Mouse (Mus musculus): ENCODE results near the gene Fyco1. TPM values are rescaled to one million over a fixed set of nuclear protein-coding genes. Genes with fewer than 3 reads are reported as not detected.

Fyco1 gene
- polyA plus RNA-seq, 1 experiment from 2014 or later: 19.7 TPM

GRCm38 (mm10) chr9:123769532-123769931, 82.2 kb downstream of the Fyco1 start:
- no peak overlapping the region for H3K9ac ChIP-seq (replicated peaks; ENCODE audit: low read depth, low read length)
- H3K27ac ChIP-seq (ENCODE audit: low read length): no peak overlapping the region
- H3K4me2 ChIP-seq (replicated peaks; ENCODE audit: low read depth, low read length): no peak overlapping the region
- WGBS: 45% methylated on average over 6 of the region's 6 CpGs
- no peaks in the 10 kb centered on the region for H3K4me1 ChIP-seq (ENCODE audit: control insufficient read depth, insufficient read depth, low read length)
- H3K27me3 ChIP-seq (ENCODE audit: control insufficient read depth, insufficient read depth, low read length): no peaks in the 10 kb centered on the region
- no peak for ATAC-seq (ENCODE audit: insufficient number of reproducible peaks, insufficient read depth, low FRiP score, low read depth)
- no peaks in the 10 kb centered on the region for H3K36me3 ChIP-seq (ENCODE audit: control insufficient read depth, insufficient read depth, low read length)
- no peaks in the 10 kb centered on the region for H3K9me3 ChIP-seq (ENCODE audit: control insufficient read depth, low read depth, low read length)
- H3K4me3 ChIP-seq (ENCODE audit: low read depth, low read length): no peak overlapping the region

DNA sequence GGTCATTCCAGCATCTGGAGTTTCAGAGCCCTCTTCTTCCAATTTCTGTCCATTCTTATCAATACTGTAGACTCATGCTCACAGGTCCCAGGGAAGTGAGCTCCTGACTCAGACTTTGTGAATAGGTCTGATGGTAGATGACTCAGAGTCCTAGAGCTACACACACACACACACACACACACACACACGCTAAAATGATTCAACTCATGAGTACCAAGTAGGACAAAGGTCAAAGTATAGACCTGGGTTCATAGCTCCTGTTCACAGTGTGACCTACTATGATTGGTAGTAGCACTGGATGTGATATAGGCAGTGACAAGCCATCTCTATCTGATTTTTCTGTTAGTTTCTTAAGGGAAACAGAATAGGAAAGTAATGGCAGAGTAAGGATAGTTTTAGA, 83.3 kb downstream of the Fyco1 start:
- WGBS: 81% methylated on average over 1 of the region's 1 CpGs
- Histone ChIP-seq H3K27ac (ENCODE audit: low read length) (no peak overlapping the region), H3K9me3 (ENCODE audit: control insufficient read depth, low read depth, low read length) (no peaks in the 10 kb centered on the region), H3K27me3 (ENCODE audit: control insufficient read depth, insufficient read depth, low read length) (no peaks in the 10 kb centered on the region), H3K36me3 (ENCODE audit: control insufficient read depth, insufficient read depth, low read length) (no peaks in the 10 kb centered on the region), H3K9ac (replicated peaks; ENCODE audit: low read depth, low read length) (no peak overlapping the region), H3K4me2 (replicated peaks; ENCODE audit: low read depth, low read length) (no peak overlapping the region), H3K4me3 (ENCODE audit: low read depth, low read length) (no peak overlapping the region), H3K4me1 (ENCODE audit: control insufficient read depth, insufficient read depth, low read length) (no peaks in the 10 kb centered on the region)
- ATAC-seq (ENCODE audit: insufficient number of reproducible peaks, insufficient read depth, low FRiP score, low read depth): no peak

GRCm38 (mm10) chr9:123766996-123767395, 84.7 kb downstream of the Fyco1 start:
- H3K4me3 ChIP-seq (ENCODE audit: low read depth, low read length): no peak overlapping the region
- H3K4me2 ChIP-seq (replicated peaks; ENCODE audit: low read depth, low read length): no peak overlapping the region
- H3K4me1 ChIP-seq (ENCODE audit: control insufficient read depth, insufficient read depth, low read length): no peaks in the 10 kb centered on the region
- no peaks in the 10 kb centered on the region for H3K36me3 ChIP-seq (ENCODE audit: control insufficient read depth, insufficient read depth, low read length)
- no peaks in the 10 kb centered on the region for H3K9me3 ChIP-seq (ENCODE audit: control insufficient read depth, low read depth, low read length)
- no peak for ATAC-seq (ENCODE audit: insufficient number of reproducible peaks, insufficient read depth, low FRiP score, low read depth)
- no peak overlapping the region for H3K9ac ChIP-seq (replicated peaks; ENCODE audit: low read depth, low read length)
- WGBS: 81% methylated on average over 3 of the region's 3 CpGs
- H3K27ac ChIP-seq (ENCODE audit: low read length): no peak overlapping the region
- H3K27me3 ChIP-seq (ENCODE audit: control insufficient read depth, insufficient read depth, low read length): no peaks in the 10 kb centered on the region

GRCm38 (mm10) chr9:123763771-123764170, 87.9 kb downstream of the Fyco1 start:
- H3K9me3 ChIP-seq (ENCODE audit: control insufficient read depth, low read depth, low read length): no peaks in the 10 kb centered on the region
- no peak overlapping the region for H3K27ac ChIP-seq (ENCODE audit: low read length)
- no peaks in the 10 kb centered on the region for H3K36me3 ChIP-seq (ENCODE audit: control insufficient read depth, insufficient read depth, low read length)
- H3K4me1 ChIP-seq (ENCODE audit: control insufficient read depth, insufficient read depth, low read length): no peaks in the 10 kb centered on the region
- H3K9ac ChIP-seq (replicated peaks; ENCODE audit: low read depth, low read length): no peak overlapping the region
- no peak overlapping the region for H3K4me3 ChIP-seq (ENCODE audit: low read depth, low read length)
- H3K4me2 ChIP-seq (replicated peaks; ENCODE audit: low read depth, low read length): no peak overlapping the region
- no peaks in the 10 kb centered on the region for H3K27me3 ChIP-seq (ENCODE audit: control insufficient read depth, insufficient read depth, low read length)
- 79% methylated on average over 3 of the region's 3 CpGs for WGBS
- ATAC-seq (ENCODE audit: insufficient number of reproducible peaks, insufficient read depth, low FRiP score, low read depth): no peak

DNA sequence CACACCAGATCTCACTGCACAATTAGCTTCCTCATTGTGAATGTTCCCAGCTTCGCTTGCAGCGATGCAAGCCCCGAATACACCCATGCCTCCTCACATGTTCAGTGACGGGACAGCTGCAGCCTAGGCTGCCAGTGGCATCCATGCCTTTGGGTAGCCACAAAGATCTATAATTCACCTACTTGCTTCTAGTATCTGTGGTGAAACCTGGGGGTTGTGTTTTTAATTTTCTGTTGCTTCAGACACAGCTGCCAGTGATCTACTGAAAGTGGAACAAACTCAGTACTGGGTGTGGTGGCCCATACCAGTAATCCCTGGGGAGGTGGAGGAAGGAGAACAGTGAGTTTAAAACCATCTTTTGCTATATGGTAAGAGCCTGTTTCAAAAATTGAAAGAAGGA, 88.8 kb downstream of the Fyco1 start:
- no peak for ATAC-seq (ENCODE audit: insufficient number of reproducible peaks, insufficient read depth, low FRiP score, low read depth)
- no peaks in the 10 kb centered on the region for H3K27me3 ChIP-seq (ENCODE audit: control insufficient read depth, insufficient read depth, low read length)
- no peak overlapping the region for H3K4me3 ChIP-seq (ENCODE audit: low read depth, low read length)
- H3K4me1 ChIP-seq (ENCODE audit: control insufficient read depth, insufficient read depth, low read length): no peaks in the 10 kb centered on the region
- no peak overlapping the region for H3K4me2 ChIP-seq (replicated peaks; ENCODE audit: low read depth, low read length)
- H3K27ac ChIP-seq (ENCODE audit: low read length): no peak overlapping the region
- no peaks in the 10 kb centered on the region for H3K36me3 ChIP-seq (ENCODE audit: control insufficient read depth, insufficient read depth, low read length)
- 76% methylated on average over 4 of the region's 4 CpGs for WGBS
- no peak overlapping the region for H3K9ac ChIP-seq (replicated peaks; ENCODE audit: low read depth, low read length)
- H3K9me3 ChIP-seq (ENCODE audit: control insufficient read depth, low read depth, low read length): no peaks in the 10 kb centered on the region

DNA sequence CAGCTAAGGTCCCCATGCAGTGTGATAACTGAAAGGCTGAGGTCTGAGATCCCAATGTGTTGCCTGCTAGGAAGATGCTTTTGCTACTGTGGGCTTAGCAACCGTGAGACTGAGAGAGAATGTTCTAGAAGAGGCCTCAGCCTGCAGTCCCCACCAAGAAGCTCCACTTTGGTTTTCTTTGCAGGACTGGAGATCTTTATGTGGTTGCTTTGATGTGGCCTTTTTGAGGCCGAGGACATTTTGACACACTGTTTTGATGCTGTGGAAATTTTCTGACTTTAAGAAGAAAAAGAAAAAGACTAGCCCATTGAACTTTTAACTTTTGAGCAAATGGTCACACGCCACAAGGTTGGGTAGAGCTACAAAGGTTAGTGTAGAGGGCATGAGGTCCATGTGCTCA, 90.9 kb downstream of the Fyco1 start:
- H3K4me1 ChIP-seq (ENCODE audit: control insufficient read depth, insufficient read depth, low read length): no peaks in the 10 kb centered on the region
- no peak overlapping the region for H3K9ac ChIP-seq (replicated peaks; ENCODE audit: low read depth, low read length)
- no peaks in the 10 kb centered on the region for H3K27me3 ChIP-seq (ENCODE audit: control insufficient read depth, insufficient read depth, low read length)
- ATAC-seq (ENCODE audit: insufficient number of reproducible peaks, insufficient read depth, low FRiP score, low read depth): no peak
- H3K4me3 ChIP-seq (ENCODE audit: low read depth, low read length): no peak overlapping the region
- no peak overlapping the region for H3K27ac ChIP-seq (ENCODE audit: low read length)
- 84% methylated on average over 3 of the region's 3 CpGs for WGBS
- H3K4me2 ChIP-seq (replicated peaks; ENCODE audit: low read depth, low read length): no peak overlapping the region
- H3K36me3 ChIP-seq (ENCODE audit: control insufficient read depth, insufficient read depth, low read length): no peaks in the 10 kb centered on the region
- no peaks in the 10 kb centered on the region for H3K9me3 ChIP-seq (ENCODE audit: control insufficient read depth, low read depth, low read length)

- no peak for ATAC-seq (ENCODE audit: insufficient number of reproducible peaks, insufficient read depth, low FRiP score, low read depth)
- H3K27me3 ChIP-seq (ENCODE audit: control insufficient read depth, insufficient read depth, low read length): no peaks in the 10 kb centered on the region
- H3K27ac ChIP-seq (ENCODE audit: low read length): no peak overlapping the region
- WGBS: 71% methylated on average over 4 of the region's 4 CpGs
- H3K4me2 ChIP-seq (replicated peaks; ENCODE audit: low read depth, low read length): no peak overlapping the region
- H3K9ac ChIP-seq (replicated peaks; ENCODE audit: low read depth, low read length): no peak overlapping the region
- no peaks in the 10 kb centered on the region for H3K4me1 ChIP-seq (ENCODE audit: control insufficient read depth, insufficient read depth, low read length)
- H3K4me3 ChIP-seq (ENCODE audit: low read depth, low read length): no peak overlapping the region
- no peaks in the 10 kb centered on the region for H3K36me3 ChIP-seq (ENCODE audit: control insufficient read depth, insufficient read depth, low read length)
- H3K9me3 ChIP-seq (ENCODE audit: control insufficient read depth, low read depth, low read length): no peaks in the 10 kb centered on the region
Measured at GRCm38 (mm10) chr9:123758645-123759044, 93.1 kb downstream of the Fyco1 start.

DNA sequence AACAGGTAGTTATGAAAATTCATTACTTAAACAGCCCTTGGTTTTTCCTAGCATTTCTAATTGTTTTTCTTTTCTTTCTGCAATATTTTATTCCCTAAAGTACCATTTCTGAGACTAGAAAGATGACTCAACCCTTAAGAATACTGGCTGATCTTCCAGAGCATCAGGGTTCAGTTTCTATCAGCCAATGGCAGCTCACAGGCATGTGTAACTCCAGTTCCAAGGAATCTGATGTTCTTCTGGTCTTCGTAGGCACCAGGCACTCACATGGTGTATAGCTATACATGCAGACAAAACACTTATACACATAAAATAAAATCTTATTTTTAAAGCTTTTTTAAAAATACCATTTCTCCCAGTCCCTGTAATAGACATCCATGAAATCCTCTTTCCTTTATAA, 93.5 kb downstream of the Fyco1 start:
- no peak for ATAC-seq (ENCODE audit: insufficient number of reproducible peaks, insufficient read depth, low FRiP score, low read depth)
- Histone ChIP-seq H3K9me3 (ENCODE audit: control insufficient read depth, low read depth, low read length) (no peaks in the 10 kb centered on the region), H3K36me3 (ENCODE audit: control insufficient read depth, insufficient read depth, low read length) (no peaks in the 10 kb centered on the region), H3K27ac (ENCODE audit: low read length) (no peak overlapping the region), H3K4me2 (replicated peaks; ENCODE audit: low read depth, low read length) (no peak overlapping the region), H3K4me3 (ENCODE audit: low read depth, low read length) (no peak overlapping the region), H3K4me1 (ENCODE audit: control insufficient read depth, insufficient read depth, low read length) (no peaks in the 10 kb centered on the region), H3K9ac (replicated peaks; ENCODE audit: low read depth, low read length) (no peak overlapping the region), H3K27me3 (ENCODE audit: control insufficient read depth, insufficient read depth, low read length) (no peaks in the 10 kb centered on the region)
- 84% methylated on average over 1 of the region's 1 CpGs for WGBS

GRCm38 (mm10) chr9:123757326-123757725, 94.4 kb downstream of the Fyco1 start:
- Histone ChIP-seq H3K4me1 (ENCODE audit: control insufficient read depth, insufficient read depth, low read length) (no peaks in the 10 kb centered on the region), H3K36me3 (ENCODE audit: control insufficient read depth, insufficient read depth, low read length) (no peaks in the 10 kb centered on the region), H3K4me3 (ENCODE audit: low read depth, low read length) (no peak overlapping the region), H3K9ac (replicated peaks; ENCODE audit: low read depth, low read length) (no peak overlapping the region), H3K4me2 (replicated peaks; ENCODE audit: low read depth, low read length) (no peak overlapping the region), H3K27ac (ENCODE audit: low read length) (no peak overlapping the region), H3K9me3 (ENCODE audit: control insufficient read depth, low read depth, low read length) (no peaks in the 10 kb centered on the region), H3K27me3 (ENCODE audit: control insufficient read depth, insufficient read depth, low read length) (no peaks in the 10 kb centered on the region)
- WGBS: 57% methylated on average over 2 of the region's 2 CpGs
- no peak for ATAC-seq (ENCODE audit: insufficient number of reproducible peaks, insufficient read depth, low FRiP score, low read depth)
